Mouse (Mus musculus) spleen, postnatal 14 days (tissue): ENCODE results near the gene Dusp5.
A peak's percentile ranks its signal among the peaks of the same experiment; 100 is the strongest.
"Not testable (repeated sequence)": the region's sequence is repeated elsewhere in the genome, so short reads cannot be mapped to it uniquely, and the experiment has no call there.

Experiments used
- DNase-seq, 2 experiments: peaks; one replicate each; pipeline ENCODE4 v3.0.0; 2021 to 2022; ENCODE audit warnings: low spot score in 2 of 2

Gene Dusp5

DNA sequence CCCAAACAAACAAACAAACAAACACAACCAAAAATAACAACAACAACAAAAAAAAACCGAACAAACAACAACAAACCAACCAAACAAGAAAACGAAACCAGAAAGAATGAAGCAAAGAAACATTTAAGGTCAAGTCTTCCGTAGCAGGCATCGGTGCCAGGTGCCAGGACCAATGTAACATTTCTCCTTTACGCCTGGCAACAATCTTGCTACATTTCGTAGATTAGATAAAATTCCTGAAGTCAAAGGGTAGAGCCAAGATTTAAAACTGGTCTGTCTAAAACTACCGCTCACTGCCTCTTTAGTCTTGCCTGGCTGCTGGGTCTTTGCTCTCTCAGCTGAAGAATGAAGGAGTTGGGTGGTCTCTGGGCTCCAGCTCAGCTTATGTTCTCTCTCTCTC is 47.2 kb downstream of the Dusp5 start:
- DNase-seq, result no peak

DNA sequence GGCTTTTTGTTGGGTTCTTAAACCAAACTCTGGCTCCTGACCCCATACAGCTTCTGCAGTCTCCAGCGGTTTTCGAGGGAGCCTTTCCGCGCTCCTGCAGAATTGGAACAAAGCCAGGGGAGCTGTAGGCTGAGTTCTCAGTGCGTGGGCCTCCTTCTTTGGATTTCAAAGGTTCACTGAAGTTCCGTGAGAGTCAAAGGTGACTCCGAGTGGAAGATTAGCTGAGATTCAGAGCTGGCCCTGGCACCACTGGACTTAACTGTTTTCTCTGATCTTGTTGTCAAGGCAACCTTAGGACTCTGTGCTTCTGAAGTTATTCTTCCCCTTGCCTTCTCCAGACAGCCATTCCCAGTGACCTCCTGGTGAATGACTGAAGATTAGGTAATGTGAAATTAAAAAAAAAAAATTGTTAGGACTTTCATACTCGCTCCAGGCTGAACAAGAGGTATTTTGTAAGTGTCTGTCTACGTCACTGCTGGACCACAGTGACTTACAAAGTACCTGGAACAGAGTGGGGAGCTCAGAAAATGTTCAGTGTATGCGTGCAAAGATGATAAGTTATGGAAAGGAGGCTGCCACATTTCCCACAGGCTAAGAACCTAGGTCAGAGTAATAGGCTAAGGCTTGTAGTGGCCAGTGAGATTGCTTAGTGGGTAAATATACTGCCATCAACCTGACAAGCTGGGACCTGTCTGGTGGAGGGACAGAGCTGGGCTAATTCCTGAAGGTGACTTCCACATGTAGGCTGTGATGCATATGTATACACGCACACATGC is 48.3 kb downstream of the Dusp5 start:
- DNase-seq, result no peak

DNA sequence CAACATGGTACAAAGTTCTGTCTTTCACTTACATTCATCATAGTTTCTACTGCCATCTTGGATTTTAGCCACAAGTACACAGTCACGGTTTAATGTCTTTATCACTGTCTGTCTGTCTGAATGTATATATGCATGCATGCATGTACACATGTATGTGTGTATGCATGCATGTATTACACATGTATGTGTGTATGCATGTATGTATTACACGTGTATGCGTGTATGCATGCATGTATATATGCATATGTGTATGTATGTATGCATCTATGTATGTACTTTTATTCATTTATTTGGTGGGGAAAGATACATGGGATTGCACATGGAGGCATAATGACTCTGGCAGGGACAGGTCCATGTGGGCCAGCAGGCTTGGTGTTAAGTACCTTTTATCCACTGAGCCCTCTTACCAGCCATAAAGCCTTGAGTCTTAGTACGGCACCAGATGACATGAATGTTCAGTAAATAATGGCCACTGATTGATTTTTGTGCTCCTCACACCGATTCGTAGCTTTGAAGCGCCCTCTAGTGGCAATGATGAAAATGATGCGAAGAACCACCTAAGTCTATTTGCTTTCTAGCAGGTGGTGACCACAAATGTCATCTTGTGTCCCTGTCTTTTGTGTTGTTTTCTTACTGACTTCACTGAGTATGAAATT is 49.8 kb downstream of the Dusp5 start:
- peak in 1 of 2 experiments; percentile 61 for DNase-seq

DNA sequence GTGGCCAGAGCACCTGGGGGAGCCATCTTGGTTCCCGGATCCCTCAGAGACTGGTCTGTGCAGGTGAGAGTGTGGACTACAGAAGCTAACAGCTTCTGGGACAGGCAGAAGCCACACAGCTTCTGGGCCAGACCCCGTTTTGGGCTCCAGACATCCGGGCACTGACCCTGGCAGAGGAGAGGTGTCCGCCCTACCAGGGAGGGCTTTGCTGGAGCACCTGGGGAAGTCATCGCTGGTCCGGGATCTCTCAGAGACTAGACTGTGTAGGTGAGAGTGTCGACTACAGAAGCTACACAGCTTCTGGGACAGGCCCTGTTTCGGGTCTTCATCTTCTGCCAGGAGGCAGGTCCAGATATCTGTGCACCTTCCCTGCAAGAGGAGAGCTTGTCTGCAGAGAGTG is 51.4 kb downstream of the Dusp5 start:
- DNase-seq, result not testable (repeated sequence)

DNA sequence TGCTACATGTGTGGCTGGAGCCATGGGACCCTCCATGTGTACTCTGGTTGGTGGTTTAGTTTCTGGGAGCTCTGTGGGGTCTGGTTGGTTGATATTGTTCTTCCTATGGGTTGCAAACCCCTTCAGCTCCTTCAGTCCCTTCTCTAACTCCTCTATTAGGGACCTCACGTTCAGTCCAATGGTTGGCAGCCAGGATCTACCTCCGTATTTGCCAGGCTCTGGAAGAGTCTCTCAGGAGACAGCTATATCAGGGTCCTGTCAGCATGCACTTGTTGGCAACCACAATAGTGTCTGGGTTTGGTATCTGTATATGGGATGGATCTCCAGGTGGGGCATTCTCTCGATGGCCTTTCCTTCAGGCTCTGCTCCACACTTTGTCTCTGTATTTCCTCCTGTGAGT is 58.8 kb downstream of the Dusp5 start:
- not testable (repeated sequence) for DNase-seq

DNA sequence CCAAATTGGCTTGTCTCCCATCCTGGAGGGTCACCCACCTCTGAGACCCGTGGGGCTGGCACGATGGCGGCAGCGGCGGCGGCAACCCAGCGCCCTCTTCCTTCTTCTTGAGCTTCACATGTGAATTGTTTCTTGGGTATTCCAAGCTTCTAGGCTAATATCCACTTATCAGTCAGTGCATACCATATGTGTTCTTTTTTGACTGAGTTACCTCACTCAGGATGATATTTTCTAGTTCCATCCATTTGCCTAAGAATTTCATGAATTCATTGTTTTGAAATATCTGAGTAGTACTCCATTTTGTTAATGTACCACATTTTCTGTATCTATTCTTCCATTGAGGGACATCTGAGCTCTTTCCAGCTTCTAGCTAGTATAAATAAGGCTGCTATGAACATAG is 60.1 kb downstream of the Dusp5 start, which contains the start of gene Nutf2-ps1:
Gene Nutf2-ps1, minus strand, starts transcription at position 101 of the 400 bp plus-strand sequence.
- not testable (repeated sequence) for DNase-seq
